Mouse (Mus musculus) gonadal fat pad, adult 2 months (tissue): ENCODE data around the gene Atg9a. TPM values are rescaled to one million over a fixed set of nuclear protein-coding genes. Genes with fewer than 3 reads are reported as not detected.
A peak's percentile ranks its signal among the peaks of the same experiment; 100 is the strongest.

Experiments
- DNase-seq: peaks from one replicate; pipeline ENCODE4 v3.0.0-alpha.2; 2012; ENCODE audit warnings: low read depth
- polyA plus RNA-seq: library from polyadenylated mRNA; depleted of rRNA; stranded (reverse); fragments of >200 nt; gene quantifications from 2 replicates; pipeline ENCODE4 v1.2.3, GENCODE M21; 2012

The Atg9a gene
- polyA plus RNA-seq, 1 experiment = 56.5 TPM

- peak; percentile 77 for DNase-seq
Observed at GRCm38 (mm10) chr1:75168472-75169464, 23.2 kb downstream of the Atg9a start, which contains the start of gene Zfand2b. Gene Zfand2b (plus strand): TSS chr1:75168646.

- no peak for DNase-seq
Observed at GRCm38 (mm10) chr1:75168093-75168471, 23.9 kb downstream of the Atg9a start.

GRCm38 (mm10) chr1:75160256-75160617 is 31.8 kb downstream of the Atg9a start:
- DNase-seq = no peak

GRCm38 (mm10) chr1:75159540-75160255 is 32.3 kb downstream of the Atg9a start:
- no peak for DNase-seq

GRCm38 (mm10) chr1:75158990-75159389 is 33.0 kb downstream of the Atg9a start:
- no peak for DNase-seq

- no peak for DNase-seq
Observed at GRCm38 (mm10) chr1:75155837-75156236, 36.2 kb downstream of the Atg9a start.

- no peak for DNase-seq
Observed at GRCm38 (mm10) chr1:75148727-75149126, 43.3 kb downstream of the Atg9a start.

- no peak for DNase-seq
Observed at GRCm38 (mm10) chr1:75147411-75148135, 44.4 kb downstream of the Atg9a start.

- DNase-seq = no peak
Observed at GRCm38 (mm10) chr1:75145589-75145988, 46.4 kb downstream of the Atg9a start.

- no peak for DNase-seq
Observed at GRCm38 (mm10) chr1:75142301-75143261, 49.4 kb downstream of the Atg9a start, which contains the start of the genes Cnppd1 and Retreg2. Gene Cnppd1 (minus strand): TSS chr1:75142711. Gene Retreg2 (plus strand): TSS chr1:75142778.

GRCm38 (mm10) chr1:75141486-75142190 is 50.4 kb downstream of the Atg9a start:
- no peak for DNase-seq

GRCm38 (mm10) chr1:75140601-75141190 is 51.3 kb downstream of the Atg9a start:
- DNase-seq = no peak

- DNase-seq = no peak
Observed at GRCm38 (mm10) chr1:75138448-75138847, 53.5 kb downstream of the Atg9a start.

- DNase-seq = no peak
Observed at GRCm38 (mm10) chr1:75136730-75137129, 55.3 kb downstream of the Atg9a start.

- no peak for DNase-seq
Observed at GRCm38 (mm10) chr1:75136293-75136692, 55.7 kb downstream of the Atg9a start.

GRCm38 (mm10) chr1:75133421-75134207 is 58.4 kb downstream of the Atg9a start, which contains the start of gene Slc23a3:
Gene Slc23a3 (minus strand): TSS chr1:75133890.
- no peak for DNase-seq
